Mouse (Mus musculus): ENCODE results near the gene Rpsa.

Rpsa gene

GRCm38 (mm10) chr9:120112472-120112871, 15.0 kb upstream of the Rpsa start:
- DNase-seq (ENCODE audit: extremely low read depth, low read depth): peak; percentile 65

GRCm38 (mm10) chr9:120113456-120113855, 14.0 kb upstream of the Rpsa start:
- no peak for DNase-seq (ENCODE audit: extremely low read depth, low read depth)

- DNase-seq (ENCODE audit: extremely low read depth, low read depth): no peak
These were observed 13.3 kb upstream of the Rpsa start for GRCm38 (mm10) chr9:120114051-120114788.

GRCm38 (mm10) chr9:120114789-120115151, 12.7 kb upstream of the Rpsa start:
- DNase-seq (ENCODE audit: extremely low read depth, low read depth): no peak

GRCm38 (mm10) chr9:120115580-120115979, 11.9 kb upstream of the Rpsa start:
- DNase-seq (ENCODE audit: extremely low read depth, low read depth): peak; percentile 93

GRCm38 (mm10) chr9:120116184-120116624, 11.3 kb upstream of the Rpsa start:
- peak; percentile 77 for DNase-seq (ENCODE audit: extremely low read depth, low read depth)

- DNase-seq (ENCODE audit: extremely low read depth, low read depth): no peak
These were observed 9.3 kb upstream of the Rpsa start for GRCm38 (mm10) chr9:120118212-120118611.

GRCm38 (mm10) chr9:120120503-120120902, 7.0 kb upstream of the Rpsa start:
- no peak for DNase-seq (ENCODE audit: extremely low read depth, low read depth)

GRCm38 (mm10) chr9:120126868-120127267, 621 bp upstream of the Rpsa start:
- no peak for DNase-seq (ENCODE audit: extremely low read depth, low read depth)

GRCm38 (mm10) chr9:120129276-120129675, 1.8 kb downstream of the Rpsa start:
- DNase-seq (ENCODE audit: extremely low read depth, low read depth): no peak

- DNase-seq (ENCODE audit: extremely low read depth, low read depth): no peak
These were observed 4.3 kb downstream of the Rpsa start for GRCm38 (mm10) chr9:120131784-120132288.

- DNase-seq (ENCODE audit: extremely low read depth, low read depth): no peak
These were observed 5.7 kb downstream of the Rpsa start for GRCm38 (mm10) chr9:120132980-120133754.

- DNase-seq (ENCODE audit: extremely low read depth, low read depth): no peak
These were observed 6.4 kb downstream of the Rpsa start for GRCm38 (mm10) chr9:120133755-120134475.

GRCm38 (mm10) chr9:120134529-120135160, 7.2 kb downstream of the Rpsa start:
- no peak for DNase-seq (ENCODE audit: extremely low read depth, low read depth)

GRCm38 (mm10) chr9:120135454-120135853, 8.0 kb downstream of the Rpsa start:
- no peak for DNase-seq (ENCODE audit: extremely low read depth, low read depth)

GRCm38 (mm10) chr9:120140652-120141051, 13.2 kb downstream of the Rpsa start:
- DNase-seq (ENCODE audit: extremely low read depth, low read depth): no peak

GRCm38 (mm10) chr9:120144474-120144873, 17.0 kb downstream of the Rpsa start:
- no peak for DNase-seq (ENCODE audit: extremely low read depth, low read depth)

- DNase-seq (ENCODE audit: extremely low read depth, low read depth): no peak
These were observed 21.8 kb downstream of the Rpsa start, which contains the start of gene Mobp for GRCm38 (mm10) chr9:120149222-120149828. Gene Mobp (plus strand): TSS chr9:120149707.

GRCm38 (mm10) chr9:120151152-120151551, 23.7 kb downstream of the Rpsa start:
- DNase-seq (ENCODE audit: extremely low read depth, low read depth): no peak

GRCm38 (mm10) chr9:120151906-120152399, 24.5 kb downstream of the Rpsa start:
- DNase-seq (ENCODE audit: extremely low read depth, low read depth): no peak

- no peak for DNase-seq (ENCODE audit: extremely low read depth, low read depth)
These were observed 30.6 kb downstream of the Rpsa start for GRCm38 (mm10) chr9:120158047-120158446.
